Mouse (Mus musculus) hindbrain, embryonic 14.5 days (tissue): ENCODE data around the gene Slc35f4. TPM values are rescaled to one million over a fixed set of nuclear protein-coding genes. Genes with fewer than 3 reads are reported as not detected.

Source experiments
- ATAC-seq: fragments of 200-750 bp; cut with Nextera tagmentation; 2 replicates; pipeline ENCODE4 v1.8.0; 2017; ENCODE audit warnings: moderate number of reproducible peaks, mild to moderate bottlenecking, moderate TSS enrichment, moderate library complexity; ENCODE audit not compliant: low FRiP score
- DNase-seq: peaks from one replicate; pipeline ENCODE4 v3.0.0-alpha.2; 2015; ENCODE audit warnings: low spot score
- H3K27ac ChIP-seq: fragments of 300-500 bp; sonication (generic); 2 replicates; pipeline ENCODE4 v1.5.1; 2014; ENCODE audit warnings: mild to moderate bottlenecking, moderate library complexity
- H3K27me3 ChIP-seq: fragments of 300-500 bp; sonication (generic); 2 replicates; pipeline ENCODE4 v1.6.1; 2014; ENCODE audit warnings: mild to moderate bottlenecking, low read length, mixed read lengths; ENCODE audit not compliant: control insufficient read depth, insufficient read depth
- H3K36me3 ChIP-seq: fragments of 300-500 bp; sonication (generic); replicated peaks from 2 replicates; pipeline ENCODE4 v1.6.1; 2014; ENCODE audit not compliant: control insufficient read depth, insufficient read depth
- H3K4me1 ChIP-seq: fragments of 300-500 bp; sonication (generic); replicated peaks from 2 replicates; pipeline ENCODE4 v1.6.1; 2014; ENCODE audit warnings: antibody characterized with exemption, low read length, mixed read lengths; ENCODE audit not compliant: control insufficient read depth, insufficient read depth
- H3K4me2 ChIP-seq: fragments of 300-500 bp; sonication (generic); replicated peaks from 2 replicates; pipeline ENCODE4 v1.6.1; 2014; ENCODE audit warnings: mild to moderate bottlenecking, moderate library complexity
- H3K4me3 ChIP-seq: fragments of 300-500 bp; sonication (generic); replicated peaks from 2 replicates; pipeline ENCODE4 v1.5.1; 2014; ENCODE audit warnings: mild to moderate bottlenecking, low read length
- H3K9ac ChIP-seq: fragments of 300-500 bp; sonication (generic); 2 replicates; pipeline ENCODE4 v1.6.1; 2014
- H3K9me3 ChIP-seq: fragments of 300-500 bp; sonication (generic); 2 replicates; pipeline ENCODE4 v1.6.1; 2016; ENCODE audit warnings: low read length; ENCODE audit not compliant: control insufficient read depth
- WGBS: fragments of 180-500 bp; shearing (Covaris S2); extraction: QIAGEN DNeasy Blood & Tissue Kit; methylation state at CpG from one replicate; pipeline ENCODE4 v1.1.7; 2014; 5-methylcytosine and 5-hydroxymethylcytosine counted together
- microRNA-seq: library from miRNA; unstranded; fragments of <30 nt; microRNA quantifications from one replicate; pipeline ENCODE4, GENCODE M21; 2016
- polyA plus RNA-seq: library from polyadenylated mRNA; unstranded; fragments of >200 nt; fragmentation: Nextera tagmentation; extraction: Ambion mirVana; gene quantifications from 2 replicates; pipeline ENCODE4 v1.2.1, GENCODE M21; 2014

Slc35f4 gene
- polyA plus RNA-seq, 1 experiment from 2014 or later, result 20.8 TPM

DNA sequence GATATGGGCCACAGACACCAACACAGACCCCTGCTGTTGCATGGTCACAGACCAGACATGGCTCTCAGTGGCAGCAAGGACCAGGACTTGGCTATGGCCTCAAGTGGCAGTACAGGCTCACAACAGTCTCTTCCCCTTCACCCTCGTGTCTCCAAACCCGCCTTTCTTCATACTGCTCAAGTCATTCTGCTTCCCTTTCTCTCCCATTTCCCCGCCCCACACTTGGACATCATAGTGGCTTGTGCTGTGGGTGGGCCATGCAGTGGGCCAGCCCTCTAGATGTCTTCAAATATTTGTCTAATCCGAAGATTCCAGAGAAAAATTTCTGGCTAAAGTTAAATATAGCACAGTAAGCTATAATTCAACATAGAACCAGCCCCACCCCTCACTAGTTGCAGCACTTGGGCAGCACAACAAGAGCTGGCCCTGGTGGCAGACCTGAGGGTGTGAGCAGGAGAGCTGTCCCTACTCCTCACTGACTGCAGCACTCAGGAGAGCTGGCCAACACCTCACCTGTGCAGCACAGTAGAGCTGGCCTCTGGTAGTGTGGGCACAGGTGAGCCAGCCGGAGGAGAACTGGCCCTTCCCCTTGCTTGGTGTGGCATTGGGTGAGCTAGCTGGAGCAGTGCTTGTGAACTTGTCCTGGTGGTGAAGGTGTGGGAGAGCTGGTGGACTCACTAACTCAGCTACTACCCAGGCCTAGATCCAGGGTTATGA is 260.4 kb downstream of the Slc35f4 start:
- H3K27ac ChIP-seq, result no peak overlapping the region
- H3K4me3 ChIP-seq, result no peak overlapping the region
- H3K36me3 ChIP-seq, result no peaks in the 10 kb centered on the region
- DNase-seq (no peak), ATAC-seq (no peak)
- no peaks in the 10 kb centered on the region for H3K9me3 ChIP-seq
- no peak overlapping the region for H3K9ac ChIP-seq
- H3K4me2 ChIP-seq, result no peak overlapping the region
- no peaks in the 10 kb centered on the region for H3K27me3 ChIP-seq
- WGBS, result 82% methylated on average over 5 of the region's 5 CpGs
- no peaks in the 10 kb centered on the region for H3K4me1 ChIP-seq

Small RNA genes within 50 kb of the gene (microRNA-seq; reads per million reads assigned to microRNA genes)
- gene Gm22949, result not detected
